Mouse (Mus musculus) kidney, adult 8-10 months (tissue): ENCODE results near the gene Gm20820.
"Not testable (repeated sequence)": the region's sequence is repeated elsewhere in the genome, so short reads cannot be mapped to it uniquely, and the experiment has no call there.

Experiments used
- DNase-seq, 2 experiments: peaks; one replicate each; pipeline ENCODE4 v3.0.0; 2022

Gm20820 gene

GRCm38 (mm10) chrY:86061472-86061871 is at the start of gene Gm20820:
TSS of gene Gm20820 (plus strand) at chrY:86061772.
- DNase-seq: not testable (repeated sequence)
